Mouse (Mus musculus): ENCODE measurements around the gene Hsd3b7. TPM values are rescaled to one million over a fixed set of nuclear protein-coding genes. Genes with fewer than 3 reads are reported as not detected.

The Hsd3b7 gene
- total RNA-seq (2021) = 10 to 100 TPM; 45.5 to 46.2 TPM
- 83.9 and 86.5 TPM in 2 replicates for polyA plus RNA-seq (2012; rRNA removed)
- long read RNA-seq, transcript Hsd3b7-201 (7 exons, 1,828 nt) = major isoform, 53 of 69 reads
- long read RNA-seq, partial matches to known transcripts = 4 of 69 reads
- long read RNA-seq, other reads (novel, unspliced or antisense) = 9 of 69 reads

- DNase-seq = peak; percentile 95
Observed at GRCm38 (mm10) chr7:127800435-127801009, at the start of gene Hsd3b7. Gene Hsd3b7, plus strand, starts transcription at chr7:127800604.

GRCm38 (mm10) chr7:127751619-127752018 lies 48.8 kb upstream of the Hsd3b7 start:
- no peak for DNase-seq

- no peak for DNase-seq
Observed at GRCm38 (mm10) chr7:127752069-127752468, 48.3 kb upstream of the Hsd3b7 start.

- no peak for DNase-seq
Observed at GRCm38 (mm10) chr7:127753158-127753557, 47.2 kb upstream of the Hsd3b7 start.

GRCm38 (mm10) chr7:127753741-127754140 lies 46.7 kb upstream of the Hsd3b7 start:
- no peak for DNase-seq

- no peak for DNase-seq
Observed at GRCm38 (mm10) chr7:127759716-127760115, 40.7 kb upstream of the Hsd3b7 start.

- DNase-seq = no peak
Observed at GRCm38 (mm10) chr7:127760478-127760877, 39.9 kb upstream of the Hsd3b7 start.

GRCm38 (mm10) chr7:127761026-127761425 lies 39.4 kb upstream of the Hsd3b7 start:
- peak; percentile 69 for DNase-seq

GRCm38 (mm10) chr7:127763642-127764041 lies 36.8 kb upstream of the Hsd3b7 start:
- DNase-seq = no peak

- DNase-seq = no peak
Observed at GRCm38 (mm10) chr7:127765756-127766155, 34.6 kb upstream of the Hsd3b7 start.

GRCm38 (mm10) chr7:127766851-127767609 lies 33.4 kb upstream of the Hsd3b7 start:
- DNase-seq = no peak

GRCm38 (mm10) chr7:127767671-127768345 lies 32.6 kb upstream of the Hsd3b7 start:
- no peak for DNase-seq

GRCm38 (mm10) chr7:127768346-127768996 lies 31.9 kb upstream of the Hsd3b7 start:
- DNase-seq = no peak

GRCm38 (mm10) chr7:127768997-127769593 lies 31.3 kb upstream of the Hsd3b7 start:
- DNase-seq = peak; percentile 97

GRCm38 (mm10) chr7:127769651-127770038 lies 30.8 kb upstream of the Hsd3b7 start, which contains the start of gene Orai3:
Gene Orai3, plus strand, starts transcription at chr7:127769815.
- DNase-seq = peak; percentile 95

GRCm38 (mm10) chr7:127770039-127770905 lies 30.1 kb upstream of the Hsd3b7 start:
- peak; percentile 28 for DNase-seq

- DNase-seq = no peak
Observed at GRCm38 (mm10) chr7:127771262-127771661, 29.1 kb upstream of the Hsd3b7 start.

GRCm38 (mm10) chr7:127772080-127772479 lies 28.3 kb upstream of the Hsd3b7 start:
- no peak for DNase-seq

- DNase-seq = no peak
Observed at GRCm38 (mm10) chr7:127772557-127772956, 27.8 kb upstream of the Hsd3b7 start.

- DNase-seq = peak; percentile 80
Observed at GRCm38 (mm10) chr7:127773664-127774384, 26.6 kb upstream of the Hsd3b7 start.

All from adrenal gland, adult 2 months (tissue).